Mouse (Mus musculus) monocyte, adult 5-6 weeks (primary cell): Measurements from ENCODE around the gene Tmc8. TPM values are rescaled to one million over a fixed set of nuclear protein-coding genes. Genes with fewer than 3 reads are reported as not detected.
"Not testable (repeated sequence)": the region's sequence is repeated elsewhere in the genome, so short reads cannot be mapped to it uniquely, and the experiment has no call there.

Experiments
- ATAC-seq: fragments of 153-309, 156-312 bp; replicated peaks from 2 replicates; pipeline ENCODE4 v1.8.0; 2017; ENCODE audit warnings: mild to moderate bottlenecking; ENCODE audit not compliant: low TSS enrichment, insufficient number of reproducible peaks, severe bottlenecking, poor library complexity, low FRiP score
- total RNA-seq: library from RNA; stranded (forward); fragments of 200-1000, 200-491, 200-594 nt; gene quantifications from 3 replicates; pipeline ENCODE4 v1.2.3, GENCODE M21; 2017

Tmc8 gene
- total RNA-seq, 1 experiment from 2014 or later: 11.8 TPM

DNA sequence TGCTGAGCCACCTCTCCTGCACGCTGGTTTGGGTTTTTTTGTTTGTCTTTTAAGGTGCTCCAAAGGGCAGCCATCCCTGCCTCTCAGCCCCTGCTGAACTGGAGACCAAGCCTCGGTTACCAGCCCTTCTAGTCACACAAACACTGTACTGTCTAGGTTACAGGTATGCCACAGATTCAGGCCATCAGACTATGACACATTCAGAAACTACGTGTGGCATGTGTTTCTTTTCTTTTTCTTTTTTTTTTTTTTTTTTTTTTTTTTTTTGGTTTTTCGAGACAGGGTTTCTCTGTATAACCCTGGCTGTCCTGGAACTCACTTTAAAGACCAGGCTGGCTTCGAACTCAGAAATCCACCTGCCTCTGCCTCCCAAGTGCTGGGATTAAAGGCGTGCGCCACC lies 6.6 kb downstream of the Tmc8 start:
- ATAC-seq: not testable (repeated sequence)

GRCm38 (mm10) chr11:117790286-117790685 lies 8.4 kb downstream of the Tmc8 start:
- ATAC-seq: peak; percentile 59; the same call in 1 of the 2 replicates

DNA sequence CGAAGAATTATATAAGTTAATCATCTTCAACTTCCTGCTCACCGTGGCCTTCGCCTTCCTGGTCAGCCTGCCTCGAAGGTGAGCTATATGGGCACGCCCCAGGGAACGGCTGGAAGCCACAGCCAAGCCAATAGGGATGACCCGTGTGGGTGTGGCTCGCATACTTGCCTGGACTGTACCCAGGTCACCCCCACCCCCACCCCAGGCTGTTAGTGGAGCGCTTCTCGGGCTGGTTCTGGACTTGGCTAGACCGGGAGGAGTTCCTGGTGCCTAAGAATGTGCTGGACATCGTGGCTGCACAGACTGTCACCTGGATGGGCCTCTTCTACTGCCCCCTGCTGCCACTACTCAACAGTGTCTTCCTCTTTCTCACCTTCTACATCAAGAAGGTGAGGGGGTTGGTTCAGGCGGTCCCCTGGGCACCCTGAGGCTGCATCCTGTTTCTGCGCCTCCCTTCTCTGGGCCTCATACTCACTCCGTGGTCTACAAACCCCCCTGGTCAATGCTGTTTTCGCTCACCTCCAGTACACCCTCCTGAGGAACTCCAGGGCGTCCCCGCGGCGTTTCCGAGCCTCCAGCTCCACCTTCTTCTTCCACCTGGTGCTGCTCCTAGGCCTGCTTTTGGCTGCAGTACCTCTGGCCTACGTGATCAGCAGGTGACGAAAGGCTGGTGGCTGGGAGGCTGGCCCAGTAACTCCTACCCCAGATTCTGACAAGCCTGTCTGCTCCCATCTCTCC lies 9.0 kb downstream of the Tmc8 start:
- ATAC-seq: no peak

- no peak for ATAC-seq
Measured at GRCm38 (mm10) chr11:117791441-117791761, 9.5 kb downstream of the Tmc8 start.

DNA sequence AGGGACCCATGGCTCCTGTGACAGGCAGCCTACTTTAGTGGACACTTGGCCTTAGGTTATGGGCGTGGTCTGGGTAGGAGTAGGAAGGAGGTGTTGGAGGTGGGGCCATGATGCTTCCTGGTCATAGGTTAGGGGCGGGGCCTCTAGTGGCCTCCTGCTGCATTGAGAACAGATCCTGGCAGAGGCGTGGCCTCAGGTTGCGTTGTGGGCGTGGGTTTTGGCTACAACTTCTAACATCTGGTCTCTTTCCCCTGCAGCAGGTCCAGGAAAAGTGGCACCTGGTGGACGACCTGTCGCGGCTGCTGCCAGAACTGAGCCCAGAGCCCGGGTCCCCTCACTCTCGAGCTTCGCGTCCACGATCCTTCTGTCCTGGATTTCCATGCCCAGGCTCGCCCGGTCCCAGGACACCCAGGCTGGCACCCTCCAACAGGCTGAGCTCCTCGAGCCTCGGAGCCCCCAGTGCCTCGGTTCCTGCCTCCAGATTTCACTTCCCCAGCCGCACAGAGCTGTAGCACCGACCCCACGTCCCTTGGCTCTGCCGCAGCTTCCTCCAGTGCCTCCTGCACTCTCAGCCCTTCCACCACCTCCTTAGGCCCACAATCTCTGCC lies 10.5 kb downstream of the Tmc8 start:
- ATAC-seq: peak; percentile 92

DNA sequence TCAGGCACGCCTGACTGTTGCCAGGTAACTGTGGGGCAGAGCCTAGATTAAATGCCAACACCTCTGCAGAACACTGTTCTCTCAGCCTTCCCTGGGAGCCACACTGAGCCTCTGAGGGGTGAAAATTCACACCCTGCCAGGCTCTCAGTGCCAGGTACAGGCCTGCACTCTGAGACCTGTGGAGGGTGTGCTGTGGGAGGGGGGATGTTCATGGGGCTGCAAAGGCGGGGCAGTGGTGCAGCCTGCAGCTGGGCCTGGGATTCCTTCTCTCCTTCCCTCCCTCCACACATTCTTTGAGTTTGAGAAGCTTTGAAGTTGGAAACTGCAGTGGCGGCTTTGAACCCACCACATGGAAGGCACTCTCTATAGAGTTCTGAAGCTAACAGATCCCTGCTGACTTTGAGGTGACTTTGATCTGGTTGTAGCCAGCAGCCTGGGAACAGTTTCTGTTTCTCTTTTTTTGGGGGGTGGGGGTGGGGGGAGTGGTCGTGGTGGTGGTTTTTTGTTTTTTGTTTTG lies 12.2 kb downstream of the Tmc8 start:
- no peak for ATAC-seq

- no peak for ATAC-seq
Measured at GRCm38 (mm10) chr11:117796954-117797353, 15.1 kb downstream of the Tmc8 start.

DNA sequence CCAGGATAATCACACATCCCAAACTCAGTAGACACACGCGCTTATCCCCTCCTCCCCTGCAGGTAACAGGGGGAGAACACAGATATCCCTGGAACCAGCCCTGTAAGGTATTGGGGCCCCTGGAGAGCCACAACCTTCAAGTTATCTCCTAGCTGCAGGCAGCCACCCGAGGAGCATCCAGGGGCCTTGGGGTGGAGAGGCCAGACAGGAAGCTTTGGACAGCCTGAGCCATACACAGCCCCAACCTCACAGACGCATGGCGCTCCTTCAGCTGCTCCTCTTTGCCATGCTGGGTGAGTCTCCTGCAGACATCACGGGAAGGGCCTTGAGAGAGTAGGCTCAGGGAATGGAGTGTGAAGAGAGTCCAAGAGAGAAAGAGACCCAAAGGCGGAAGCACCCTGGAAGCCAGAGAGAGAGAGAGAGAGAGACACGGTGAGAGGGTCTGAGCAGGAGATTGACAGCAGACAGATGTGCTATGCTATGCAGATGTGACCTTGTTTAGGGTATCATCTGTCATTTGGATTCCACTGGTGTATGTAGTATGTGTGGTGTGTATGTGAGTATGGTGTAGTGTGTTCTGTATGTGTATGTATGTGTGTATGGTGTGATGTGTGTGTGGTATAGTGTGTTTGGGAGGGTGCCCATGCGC lies 15.8 kb downstream of the Tmc8 start, which contains the start of gene 6030468B19Rik:
TSS of gene 6030468B19Rik (plus strand) at position 150 of the 649 bp plus-strand sequence.
- ATAC-seq: 0 out of 2 replicates have a peak, but pooled peaks have one; percentile 6

DNA sequence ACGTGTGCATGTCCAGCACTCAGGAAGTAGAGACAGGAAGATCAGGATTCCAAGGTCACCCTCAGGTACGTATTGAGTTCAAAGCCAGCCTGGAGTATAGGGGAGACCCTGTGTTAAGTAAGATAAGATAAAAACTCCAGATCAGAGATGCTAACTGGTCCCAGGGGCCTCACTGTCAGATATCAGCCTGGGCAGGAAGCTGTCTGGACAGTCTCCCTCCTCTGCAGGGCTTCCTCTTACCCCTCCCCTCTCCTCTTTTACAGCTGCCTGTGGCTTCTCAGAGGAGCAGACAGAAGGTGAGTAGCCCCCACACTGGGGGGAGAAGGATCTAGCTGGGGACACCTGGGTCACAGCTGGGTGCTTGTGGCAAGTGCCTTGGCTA lies 16.3 kb downstream of the Tmc8 start:
- ATAC-seq: peak; percentile 14; the same call in 1 of the 2 replicates

DNA sequence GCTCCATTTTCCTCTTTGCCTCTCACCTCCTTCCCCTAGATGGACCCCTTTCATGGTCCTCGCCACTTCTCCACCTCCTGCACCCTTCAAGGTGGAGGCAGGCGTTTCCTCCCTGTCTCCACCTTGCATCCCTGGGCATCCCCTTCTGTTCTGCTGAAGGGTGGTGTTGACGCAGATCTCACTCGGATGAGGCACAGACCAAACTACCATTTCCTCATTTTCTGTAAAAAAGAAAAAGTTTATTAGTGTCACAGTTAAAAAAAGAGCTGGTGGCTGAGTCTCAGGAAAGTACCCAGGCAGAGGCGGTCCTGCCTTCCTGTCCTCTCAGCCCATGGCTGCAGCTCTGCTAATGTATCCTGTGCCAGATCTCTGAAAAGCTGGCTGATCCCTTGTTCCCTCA lies 17.3 kb downstream of the Tmc8 start:
- ATAC-seq: peak; percentile 60

GRCm38 (mm10) chr11:117800038-117800437 lies 18.2 kb downstream of the Tmc8 start:
- ATAC-seq: no peak

- no peak for ATAC-seq
Measured at GRCm38 (mm10) chr11:117801650-117802049, 19.8 kb downstream of the Tmc8 start.

- ATAC-seq: 0 out of 2 replicates have a peak, but pooled peaks have one; percentile 42
Measured at GRCm38 (mm10) chr11:117803166-117803688, 21.4 kb downstream of the Tmc8 start.

DNA sequence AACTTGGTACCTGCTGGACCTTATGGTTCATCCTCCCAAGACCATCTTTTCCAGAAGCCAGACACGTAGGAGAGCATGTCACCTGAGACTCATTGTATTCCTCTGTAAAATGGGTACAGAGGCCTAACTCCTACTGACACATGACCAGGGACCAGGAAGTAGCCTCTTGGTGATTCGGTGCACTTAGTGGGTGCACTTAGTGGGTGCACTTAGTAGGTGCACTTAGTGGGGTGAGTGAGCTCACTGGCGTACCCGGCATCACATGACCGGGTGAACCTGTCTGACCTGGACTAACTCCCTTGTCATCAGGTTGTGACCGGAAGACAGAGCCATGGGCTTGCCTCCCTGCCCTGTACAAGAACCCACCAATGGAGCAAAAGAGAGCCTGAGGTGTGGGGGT lies 24.9 kb downstream of the Tmc8 start:
- no peak for ATAC-seq

DNA sequence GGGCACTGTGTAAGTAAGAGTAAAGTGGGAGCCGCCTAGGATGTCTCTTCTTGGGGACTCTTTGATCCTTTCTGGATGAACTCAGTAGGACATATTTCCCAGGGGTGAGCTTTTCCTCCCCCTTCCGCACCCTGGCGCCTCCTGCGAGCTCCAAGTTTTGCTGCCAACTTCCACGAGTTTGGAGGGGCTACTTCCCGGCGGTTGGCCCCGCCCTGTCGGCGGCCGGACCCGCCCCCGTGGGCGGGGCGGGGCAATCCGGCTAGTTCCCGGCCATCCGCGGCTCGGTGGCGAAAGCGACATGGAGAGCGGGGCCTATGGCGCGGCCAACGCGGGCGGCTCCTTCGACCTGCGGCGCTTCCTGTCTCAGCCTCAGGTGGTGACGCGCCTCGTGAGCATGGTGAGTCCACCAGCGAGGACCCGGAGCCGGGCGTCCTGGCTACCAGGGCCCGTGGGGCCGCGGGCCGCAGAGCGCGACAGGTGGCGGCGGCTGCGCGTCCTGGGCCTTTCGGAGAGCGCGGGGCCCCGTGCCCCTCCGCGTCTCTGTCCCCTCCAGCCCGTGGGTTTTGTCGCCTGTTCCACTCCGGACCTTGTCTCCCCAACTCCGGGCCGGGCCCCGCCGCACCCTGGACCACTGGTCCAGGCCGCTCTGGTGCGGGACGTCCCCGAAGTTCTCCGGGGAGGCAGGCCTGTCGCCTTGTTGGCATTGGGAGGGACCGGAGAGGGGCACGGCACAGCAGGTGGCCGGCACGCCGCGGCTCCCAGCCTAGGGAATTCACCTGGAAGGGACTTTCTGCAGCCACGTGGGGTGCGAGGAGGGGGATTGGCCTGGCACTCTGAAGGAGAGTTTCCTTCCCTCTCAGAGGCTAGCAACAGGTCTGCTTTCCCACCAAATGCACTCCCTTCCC lies 27.8 kb downstream of the Tmc8 start, which contains the start of the genes Gm20708 and Syngr2:
TSS of gene Gm20708 (plus strand) at position 262 of the 905 bp plus-strand sequence.
TSS of gene Syngr2 (plus strand) at position 262 of the 905 bp plus-strand sequence.
- ATAC-seq: peak; percentile 36

- peak; percentile 86 for ATAC-seq
Measured at GRCm38 (mm10) chr11:117810401-117811046, 28.6 kb downstream of the Tmc8 start.

DNA sequence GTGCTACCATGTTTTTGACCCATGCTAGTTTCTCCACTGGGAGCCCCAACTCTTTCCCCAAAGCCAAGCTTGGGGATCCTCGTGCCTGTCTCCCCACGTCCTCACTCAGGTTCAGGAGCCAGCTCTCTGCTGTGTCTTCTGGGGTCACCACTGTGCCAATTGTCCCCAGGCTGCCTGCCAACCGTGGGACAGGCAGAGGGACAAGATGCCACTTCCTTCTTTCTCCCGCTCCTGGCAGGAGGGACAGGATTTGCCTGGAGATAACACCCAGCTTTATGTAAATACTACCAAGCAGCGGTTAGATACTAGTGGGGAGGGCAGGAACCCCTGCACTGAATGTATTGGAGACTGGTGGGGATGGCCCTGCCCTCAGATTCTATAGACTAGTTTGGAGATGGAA lies 32.0 kb downstream of the Tmc8 start:
- ATAC-seq: no peak
